Mouse (Mus musculus) limb, embryonic 13.5 days (tissue): ENCODE results near the gene Rnf144a. TPM values are rescaled to one million over a fixed set of nuclear protein-coding genes. Genes with fewer than 3 reads are reported as not detected.

ENCODE experiments used
- ATAC-seq: fragments of 200-750 bp; cut with Nextera tagmentation; 2 replicates; pipeline ENCODE4 v1.8.0; 2017; ENCODE audit warnings: low read depth, moderate number of reproducible peaks, moderate TSS enrichment; ENCODE audit not compliant: low FRiP score
- H3K27ac ChIP-seq: fragments of 300-500 bp; sonication (generic); 2 replicates; pipeline ENCODE4 v1.5.1; 2015; ENCODE audit warnings: inconsistent platforms, mild to moderate bottlenecking, moderate library complexity
- H3K27me3 ChIP-seq: fragments of 300-500 bp; sonication (generic); 2 replicates; pipeline ENCODE4 v1.6.1; 2015; ENCODE audit warnings: mild to moderate bottlenecking, inconsistent platforms
- H3K36me3 ChIP-seq: fragments of 300-500 bp; sonication (generic); 2 replicates; pipeline ENCODE4 v1.6.1; 2015; ENCODE audit warnings: inconsistent platforms, mild to moderate bottlenecking, moderate library complexity
- H3K4me1 ChIP-seq: fragments of 300-500 bp; sonication (generic); 2 replicates; pipeline ENCODE4 v1.6.1; 2015; ENCODE audit warnings: inconsistent platforms
- H3K4me2 ChIP-seq: fragments of 300-500 bp; sonication (generic); replicated peaks from 2 replicates; pipeline ENCODE4 v1.6.1; 2015; ENCODE audit warnings: inconsistent platforms, mild to moderate bottlenecking, moderate library complexity
- H3K4me3 ChIP-seq: fragments of 300-500 bp; sonication (generic); 2 replicates; pipeline ENCODE4 v1.5.1; 2015; ENCODE audit warnings: moderate library complexity, mild to moderate bottlenecking, inconsistent platforms
- H3K9ac ChIP-seq: fragments of 300-500 bp; sonication (generic); 2 replicates; pipeline ENCODE4 v1.6.1; 2015; ENCODE audit warnings: mild to moderate bottlenecking, inconsistent platforms
- H3K9me3 ChIP-seq: fragments of 300-500 bp; sonication (generic); 2 replicates; pipeline ENCODE4 v1.6.1; 2016; ENCODE audit warnings: inconsistent platforms
- WGBS: fragments of 180-500 bp; shearing (Covaris S2); methylation state at CpG from one replicate; pipeline ENCODE4 v1.1.7; 2015; 5-methylcytosine and 5-hydroxymethylcytosine counted together
- polyA plus RNA-seq: library from polyadenylated mRNA; unstranded; fragments of >200 nt; fragmentation: Nextera tagmentation; extraction: Ambion mirVana; gene quantifications from 2 replicates; pipeline ENCODE4 v1.2.1, GENCODE M21; 2015

Rnf144a gene
- polyA plus RNA-seq, 1 experiment from 2014 or later, result 60.6 TPM

- 76% methylated on average over 5 of the region's 5 CpGs for WGBS
- no peak overlapping the region for H3K4me2 ChIP-seq
- no peak for ATAC-seq
Observed at GRCm38 (mm10) chr12:26364822-26365221, 50.2 kb downstream of the Rnf144a start.

GRCm38 (mm10) chr12:26360946-26361523, 54.0 kb downstream of the Rnf144a start:
- Histone ChIP-seq H3K36me3 (peaks cover 15% of the 10 kb centered on the region), H3K4me3 (no peak overlapping the region), H3K9me3 (no peaks in the 10 kb centered on the region), H3K4me2 (no peak overlapping the region), H3K27me3 (no peaks in the 10 kb centered on the region), H3K4me1 (peaks cover 17% of the 10 kb centered on the region; the same call in 1 of the 2 replicates), H3K27ac (no peak overlapping the region), H3K9ac (no peak overlapping the region)
- ATAC-seq, result no peak
- 86% methylated on average over 10 of the region's 10 CpGs for WGBS

More at GRCm38 (mm10) chr12:26364822-26365221, 50.2 kb downstream of the Rnf144a start:
- Histone ChIP-seq H3K9ac (no peak overlapping the region), H3K4me1 (peaks cover 22% of the 10 kb centered on the region; the same call in 1 of the 2 replicates), H3K9me3 (no peaks in the 10 kb centered on the region), H3K27me3 (no peaks in the 10 kb centered on the region), H3K36me3 (peaks cover 9% of the 10 kb centered on the region; the same call in 1 of the 2 replicates), H3K4me3 (no peak overlapping the region), H3K27ac (no peak overlapping the region)

- Histone ChIP-seq H3K4me1 (peaks cover 10% of the 10 kb centered on the region; the same call in 1 of the 2 replicates), H3K9me3 (no peaks in the 10 kb centered on the region), H3K4me3 (no peak overlapping the region), H3K36me3 (peaks cover 15% of the 10 kb centered on the region), H3K27me3 (no peaks in the 10 kb centered on the region), H3K4me2 (no peak overlapping the region), H3K27ac (no peak overlapping the region), H3K9ac (no peak overlapping the region)
- WGBS, result 75% methylated on average over 5 of the region's 5 CpGs
- no peak for ATAC-seq
Observed at GRCm38 (mm10) chr12:26359817-26360216, 55.2 kb downstream of the Rnf144a start.

- WGBS, result 97% methylated on average over 2 of the region's 2 CpGs
- no peaks in the 10 kb centered on the region for H3K27me3 ChIP-seq
- no peak overlapping the region for H3K4me3 ChIP-seq
- no peak for ATAC-seq
- H3K9me3 ChIP-seq, result no peaks in the 10 kb centered on the region
- H3K4me2 ChIP-seq, result no peak overlapping the region
- H3K9ac ChIP-seq, result no peak overlapping the region
- peaks cover 13% of the 10 kb centered on the region for H3K36me3 ChIP-seq
- no peak overlapping the region for H3K27ac ChIP-seq
- H3K4me1 ChIP-seq, result peaks cover 8% of the 10 kb centered on the region; the same call in 1 of the 2 replicates
Observed at GRCm38 (mm10) chr12:26359241-26359640, 55.8 kb downstream of the Rnf144a start.

GRCm38 (mm10) chr12:26357246-26357645, 57.8 kb downstream of the Rnf144a start:
- Histone ChIP-seq H3K4me2 (no peak overlapping the region), H3K27ac (no peak overlapping the region), H3K4me3 (no peak overlapping the region), H3K36me3 (peaks cover 12% of the 10 kb centered on the region), H3K9ac (no peak overlapping the region), H3K27me3 (no peaks in the 10 kb centered on the region), H3K9me3 (no peaks in the 10 kb centered on the region), H3K4me1 (0 out of 2 replicates have a peak, but pooled peaks cover 3% of the 10 kb centered on the region)
- WGBS, result 87% methylated on average over 4 of the region's 4 CpGs
- ATAC-seq, result no peak

GRCm38 (mm10) chr12:26356191-26356590, 58.9 kb downstream of the Rnf144a start:
- 81% methylated on average over 7 of the region's 7 CpGs for WGBS
- no peak overlapping the region for H3K4me2 ChIP-seq
- no peak overlapping the region for H3K9ac ChIP-seq
- no peak overlapping the region for H3K4me3 ChIP-seq
- H3K36me3 ChIP-seq, result peaks cover 17% of the 10 kb centered on the region
- 0 out of 2 replicates have a peak, but pooled peaks cover 6% of the 10 kb centered on the region for H3K4me1 ChIP-seq
- H3K9me3 ChIP-seq, result no peaks in the 10 kb centered on the region
- H3K27me3 ChIP-seq, result no peaks in the 10 kb centered on the region
- no peak overlapping the region; the same call in 1 of the 2 replicates for H3K27ac ChIP-seq
- no peak for ATAC-seq

- H3K9me3 ChIP-seq, result no peaks in the 10 kb centered on the region
- 85% methylated on average over 3 of the region's 3 CpGs for WGBS
- ATAC-seq, result no peak
- no peak overlapping the region for H3K4me2 ChIP-seq
- H3K27ac ChIP-seq, result 0 out of 2 replicates have a peak overlapping the region, but pooled peaks have one; percentile 7
- H3K4me1 ChIP-seq, result 0 out of 2 replicates have a peak, but pooled peaks cover 4% of the 10 kb centered on the region
- H3K36me3 ChIP-seq, result peaks cover 16% of the 10 kb centered on the region; the same call in 1 of the 2 replicates
- no peak overlapping the region for H3K4me3 ChIP-seq
- H3K9ac ChIP-seq, result no peak overlapping the region
- no peaks in the 10 kb centered on the region for H3K27me3 ChIP-seq
Observed at GRCm38 (mm10) chr12:26351321-26351720, 63.7 kb downstream of the Rnf144a start.

GRCm38 (mm10) chr12:26344408-26344807, 70.6 kb downstream of the Rnf144a start:
- Histone ChIP-seq H3K27me3 (no peaks in the 10 kb centered on the region), H3K4me2 (no peak overlapping the region), H3K9me3 (no peaks in the 10 kb centered on the region), H3K9ac (no peak overlapping the region), H3K36me3 (peaks cover 13% of the 10 kb centered on the region), H3K27ac (no peak overlapping the region), H3K4me1 (peaks cover 9% of the 10 kb centered on the region), H3K4me3 (no peak overlapping the region)
- 91% methylated on average over 5 of the region's 5 CpGs for WGBS
- no peak for ATAC-seq

GRCm38 (mm10) chr12:26343131-26343530, 71.9 kb downstream of the Rnf144a start:
- Histone ChIP-seq H3K9ac (no peak overlapping the region), H3K4me2 (no peak overlapping the region), H3K9me3 (no peaks in the 10 kb centered on the region), H3K36me3 (peaks cover 22% of the 10 kb centered on the region), H3K4me3 (no peak overlapping the region), H3K27me3 (no peaks in the 10 kb centered on the region), H3K27ac (no peak overlapping the region), H3K4me1 (peaks cover 9% of the 10 kb centered on the region)
- ATAC-seq, result no peak
- WGBS, result 88% methylated on average over 2 of the region's 2 CpGs

- Histone ChIP-seq H3K36me3 (peaks cover 23% of the 10 kb centered on the region), H3K9ac (no peak overlapping the region), H3K4me3 (no peak overlapping the region), H3K9me3 (no peaks in the 10 kb centered on the region), H3K4me1 (peaks cover 9% of the 10 kb centered on the region), H3K27me3 (no peaks in the 10 kb centered on the region), H3K4me2 (no peak overlapping the region), H3K27ac (0 out of 2 replicates have a peak overlapping the region, but pooled peaks have one; percentile 2)
- 84% methylated on average over 3 of the region's 3 CpGs for WGBS
- ATAC-seq, result no peak
Observed at GRCm38 (mm10) chr12:26342663-26343062, 72.4 kb downstream of the Rnf144a start.

- H3K4me3 ChIP-seq, result no peak overlapping the region
- H3K4me2 ChIP-seq, result no peak overlapping the region
- peak overlapping the region; percentile 2; the same call in 1 of the 2 replicates for H3K27ac ChIP-seq
- H3K9me3 ChIP-seq, result no peaks in the 10 kb centered on the region
- no peak for ATAC-seq
- 55% methylated on average over 4 of the region's 4 CpGs for WGBS
- H3K27me3 ChIP-seq, result no peaks in the 10 kb centered on the region
- H3K9ac ChIP-seq, result no peak overlapping the region
- peaks cover 9% of the 10 kb centered on the region for H3K4me1 ChIP-seq
- H3K36me3 ChIP-seq, result peaks cover 29% of the 10 kb centered on the region
Observed at GRCm38 (mm10) chr12:26342086-26342485, 73.0 kb downstream of the Rnf144a start.

GRCm38 (mm10) chr12:26340621-26341020, 74.4 kb downstream of the Rnf144a start:
- no peak overlapping the region for H3K9ac ChIP-seq
- ATAC-seq, result no peak
- WGBS, result 92% methylated on average over 4 of the region's 4 CpGs

GRCm38 (mm10) chr12:26339886-26340285, 75.2 kb downstream of the Rnf144a start:
- Histone ChIP-seq H3K9ac (no peak overlapping the region), H3K9me3 (no peaks in the 10 kb centered on the region), H3K4me2 (no peak overlapping the region), H3K27me3 (no peaks in the 10 kb centered on the region), H3K27ac (no peak overlapping the region), H3K4me1 (peaks cover 9% of the 10 kb centered on the region), H3K4me3 (no peak overlapping the region), H3K36me3 (peaks cover 51% of the 10 kb centered on the region)
- ATAC-seq, result no peak

More at GRCm38 (mm10) chr12:26340621-26341020, 74.4 kb downstream of the Rnf144a start:
- Histone ChIP-seq H3K4me2 (no peak overlapping the region), H3K27ac (no peak overlapping the region), H3K4me1 (peaks cover 9% of the 10 kb centered on the region), H3K27me3 (no peaks in the 10 kb centered on the region), H3K4me3 (no peak overlapping the region), H3K36me3 (peaks cover 44% of the 10 kb centered on the region), H3K9me3 (no peaks in the 10 kb centered on the region)
